Mouse (Mus musculus): ENCODE measurements around the gene Ccdc137. TPM values are rescaled to one million over a fixed set of nuclear protein-coding genes. Genes with fewer than 3 reads are reported as not detected.

Gene Ccdc137
- total RNA-seq, 2 experiments from 2014 or later, result 25.3 to 31.8 TPM

- DNase-seq, result no peak
These were observed 5.6 kb downstream of the Ccdc137 start for GRCm38 (mm10) chr11:120463536-120463935.

GRCm38 (mm10) chr11:120464365-120464764 lies 6.5 kb downstream of the Ccdc137 start:
- DNase-seq, result no peak

- no peak for DNase-seq
These were observed 7.6 kb downstream of the Ccdc137 start for GRCm38 (mm10) chr11:120465521-120465920.

- DNase-seq, result peak; percentile 92 to 93
These were observed 9.3 kb downstream of the Ccdc137 start, which contains the start of gene Arl16 for GRCm38 (mm10) chr11:120467051-120467735. Arl16 (minus strand) TSS chr11:120467607.

GRCm38 (mm10) chr11:120467736-120468092 lies 9.8 kb downstream of the Ccdc137 start:
- DNase-seq, result no peak

GRCm38 (mm10) chr11:120472052-120472451 lies 14.1 kb downstream of the Ccdc137 start:
- no peak for DNase-seq

- DNase-seq, result no peak
These were observed 25.6 kb downstream of the Ccdc137 start for GRCm38 (mm10) chr11:120483448-120483934.

- peak; percentile 89 to 91 for DNase-seq
These were observed 26.5 kb downstream of the Ccdc137 start, which contains the start of gene Mrpl12 for GRCm38 (mm10) chr11:120484265-120484981. Mrpl12 (plus strand) TSS chr11:120484613.

- DNase-seq, result no peak
These were observed 27.3 kb downstream of the Ccdc137 start for GRCm38 (mm10) chr11:120485251-120485650.

- DNase-seq, result no peak
These were observed 30.6 kb downstream of the Ccdc137 start for GRCm38 (mm10) chr11:120488516-120488915.

- DNase-seq, result peak; percentile 42 to 67
These were observed 31.3 kb downstream of the Ccdc137 start for GRCm38 (mm10) chr11:120489054-120489761.

- DNase-seq, result no peak
These were observed 32.6 kb downstream of the Ccdc137 start for GRCm38 (mm10) chr11:120490291-120491046.

GRCm38 (mm10) chr11:120491317-120492023 lies 33.6 kb downstream of the Ccdc137 start, which contains the start of gene Slc25a10:
Slc25a10 (plus strand) TSS chr11:120491840.
- peak; percentile 84 to 87 for DNase-seq

GRCm38 (mm10) chr11:120492024-120492877 lies 34.3 kb downstream of the Ccdc137 start:
- DNase-seq, result no peak

- DNase-seq, result no peak
These were observed 34.9 kb downstream of the Ccdc137 start for GRCm38 (mm10) chr11:120492878-120493203.

- DNase-seq, result no peak
These were observed 35.4 kb downstream of the Ccdc137 start for GRCm38 (mm10) chr11:120493351-120493750.

GRCm38 (mm10) chr11:120493911-120494310 lies 36.0 kb downstream of the Ccdc137 start:
- no peak for DNase-seq

- no peak for DNase-seq
These were observed 39.5 kb downstream of the Ccdc137 start for GRCm38 (mm10) chr11:120497436-120497835.

- no peak for DNase-seq
These were observed 40.3 kb downstream of the Ccdc137 start for GRCm38 (mm10) chr11:120498226-120498625.

GRCm38 (mm10) chr11:120498891-120499290 lies 41.0 kb downstream of the Ccdc137 start:
- DNase-seq, result no peak

- no peak for DNase-seq
These were observed 42.0 kb downstream of the Ccdc137 start for GRCm38 (mm10) chr11:120499894-120500293.
